Mouse (Mus musculus): ENCODE data around the gene Klhl11.

DNA sequence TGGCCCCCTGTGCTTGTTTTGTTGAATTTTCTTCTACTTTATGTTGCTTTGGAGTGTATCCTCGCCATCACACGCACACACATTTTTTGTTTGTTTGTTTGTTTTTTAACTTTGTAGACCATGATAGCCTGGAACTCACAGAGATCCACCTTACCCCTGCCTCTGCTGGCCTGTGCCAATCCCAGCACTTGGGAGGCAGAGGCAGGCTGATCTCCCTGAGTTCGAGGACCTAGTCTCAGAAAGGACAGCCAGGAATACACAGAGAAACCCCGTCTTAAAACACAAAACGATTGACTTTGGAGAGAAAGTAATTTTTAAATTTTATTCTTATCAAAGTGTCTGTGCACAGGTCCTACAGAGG lies 374 bp upstream of the Klhl11 start:
- TF ChIP-seq POLR2A (IDR thresholded peaks at IDR 0.05; ENCODE audit: low read depth, low read length) (no peak), CTCF (IDR thresholded peaks at IDR 0.05; ENCODE audit: borderline replicate concordance, insufficient read depth, low read length) (no peak)

All from embryonic fibroblast, embryonic 13.5 days (primary cell).